Mouse (Mus musculus) CD8-positive naive resting alpha-beta T cell, adult 2 months (primary cell): Measurements from ENCODE around the gene Enox2.
"Not testable (repeated sequence)": the region's sequence is repeated elsewhere in the genome, so short reads cannot be mapped to it uniquely, and the experiment has no call there.

Experiments
- DNase-seq, 2 experiments: peaks; one replicate each; pipeline ENCODE4 v3.0.0; 2022; ENCODE audit warnings: low read depth in 2 of 2, low spot score in 2 of 2

The Enox2 gene

DNA sequence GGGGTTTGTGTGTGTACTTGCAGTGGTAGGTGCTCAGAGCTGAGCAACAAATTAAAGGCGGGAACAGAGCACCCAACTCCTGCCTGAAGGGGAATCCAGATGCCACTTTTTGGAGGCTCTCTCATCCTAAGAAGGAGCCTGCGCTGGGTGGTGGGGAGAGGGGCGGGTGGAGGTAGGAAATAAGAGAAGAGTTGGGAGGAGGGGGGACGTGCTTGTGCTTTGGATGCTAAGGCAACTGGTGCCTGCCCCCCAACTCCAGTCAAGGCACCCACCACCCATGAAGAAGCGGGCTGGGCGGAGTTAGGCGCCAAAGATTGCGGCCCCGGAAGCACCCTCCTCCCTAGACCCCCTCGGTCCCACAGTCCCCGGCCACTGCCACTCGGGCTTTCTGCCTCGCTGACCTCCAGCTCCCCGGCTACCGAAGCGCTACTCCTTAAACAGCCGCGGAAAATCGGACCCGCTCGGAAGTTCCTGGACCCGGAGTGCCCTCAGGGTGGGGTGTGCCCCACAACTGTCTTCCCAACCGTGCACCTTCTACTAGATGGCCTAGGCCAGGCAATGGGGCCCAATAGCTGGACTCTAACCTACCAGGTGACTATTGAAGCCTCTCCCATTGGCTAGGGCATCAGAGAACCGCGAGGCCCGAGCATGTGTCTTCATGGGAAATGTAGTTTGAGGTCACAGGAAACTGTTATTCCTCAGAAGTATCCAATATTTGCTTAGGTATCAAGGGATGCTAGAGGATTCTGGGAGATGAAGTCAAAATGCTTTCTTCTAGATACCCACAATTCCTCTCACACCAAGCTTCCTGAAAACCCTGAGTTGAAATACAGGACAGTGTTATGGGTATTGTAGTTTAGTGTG is at the start of gene Enox2:
TSS of gene Enox2 (minus strand) at position 560 of the 864 bp plus-strand sequence.
- peak; percentile 54 for DNase-seq

GRCm38 (mm10) chrX:49309496-49309895 is 21.4 kb upstream of the Enox2 start:
- DNase-seq: peak in 1 of 2 experiments; percentile 35

DNA sequence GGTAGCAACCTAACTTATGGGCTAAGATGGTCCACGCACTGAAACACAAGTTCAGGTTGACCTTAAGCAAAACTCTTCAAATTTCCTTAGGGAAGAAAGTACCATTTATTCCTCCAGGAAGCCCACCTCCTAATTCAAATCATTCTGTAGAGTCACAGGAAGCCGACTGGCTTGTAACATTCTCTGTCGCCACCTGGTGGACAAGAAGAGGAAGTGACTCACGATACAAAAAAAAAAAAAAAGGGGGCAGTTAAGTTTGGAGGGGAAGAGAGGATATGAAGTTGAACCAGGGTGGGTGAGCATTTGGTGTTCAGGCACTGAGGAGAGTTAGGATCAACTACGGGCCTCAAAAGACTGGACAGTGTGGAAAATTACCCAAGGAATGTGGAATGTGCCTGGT is 18.6 kb upstream of the Enox2 start:
- DNase-seq: no peak

DNA sequence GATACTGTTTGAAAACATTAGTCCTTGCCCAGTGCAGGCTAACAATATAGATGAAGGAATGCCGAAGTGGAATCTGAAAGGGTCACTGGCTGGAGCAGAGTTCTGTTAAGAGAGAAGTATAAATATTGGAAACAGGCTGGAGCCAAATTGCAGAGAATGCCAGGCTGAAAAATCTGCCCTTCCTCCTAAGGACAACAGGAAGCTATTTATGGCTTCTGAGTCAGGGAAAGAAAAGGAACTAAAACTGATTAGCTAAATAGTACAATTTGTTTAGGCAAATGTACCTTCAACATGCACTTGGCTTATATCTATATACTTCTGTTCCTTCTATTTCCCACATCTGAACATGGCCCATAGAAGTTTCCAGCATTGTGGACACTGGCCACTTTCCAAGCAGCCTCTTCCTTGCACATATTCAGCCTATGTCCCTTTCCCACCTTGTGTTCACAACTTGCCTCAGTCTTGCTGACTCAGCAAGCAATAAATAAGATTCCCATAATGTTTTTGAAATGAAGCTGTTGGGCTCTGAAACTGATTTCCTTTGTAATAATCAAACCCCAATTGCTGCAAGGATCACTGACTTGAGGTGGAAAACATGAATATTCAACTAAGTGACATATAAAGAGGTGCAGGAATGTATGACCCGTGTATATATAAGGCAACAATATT is 8.0 kb downstream of the Enox2 start:
- no peak for DNase-seq

DNA sequence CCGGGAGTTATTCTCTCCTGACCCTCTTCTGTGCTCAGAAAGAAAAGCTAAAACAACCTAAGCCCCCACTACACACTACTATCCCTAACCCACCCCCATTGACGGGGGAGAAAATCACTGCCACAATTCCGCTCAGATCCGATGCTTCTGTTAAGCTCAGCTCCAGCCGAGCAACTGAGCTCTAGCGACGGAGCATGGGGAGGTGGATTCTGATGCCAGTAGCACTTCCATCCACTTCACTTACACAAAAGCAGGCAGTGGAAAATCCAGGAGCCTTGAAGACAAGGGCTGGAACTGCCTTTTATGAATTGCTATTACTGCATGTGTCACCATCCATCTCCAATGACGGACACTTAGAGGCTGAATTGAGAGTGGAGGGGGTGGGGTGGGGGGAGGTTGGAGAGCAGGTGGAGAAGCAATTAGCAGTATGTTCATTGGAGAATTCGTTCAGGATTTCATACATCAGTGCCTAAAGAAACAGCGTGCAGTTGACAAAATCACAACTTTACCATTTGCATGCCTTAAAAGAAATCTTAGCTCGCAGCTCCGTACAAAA is 14.5 kb downstream of the Enox2 start:
- no peak for DNase-seq

- no peak for DNase-seq
These were observed 37.2 kb downstream of the Enox2 start for GRCm38 (mm10) chrX:49250816-49251215.

DNA sequence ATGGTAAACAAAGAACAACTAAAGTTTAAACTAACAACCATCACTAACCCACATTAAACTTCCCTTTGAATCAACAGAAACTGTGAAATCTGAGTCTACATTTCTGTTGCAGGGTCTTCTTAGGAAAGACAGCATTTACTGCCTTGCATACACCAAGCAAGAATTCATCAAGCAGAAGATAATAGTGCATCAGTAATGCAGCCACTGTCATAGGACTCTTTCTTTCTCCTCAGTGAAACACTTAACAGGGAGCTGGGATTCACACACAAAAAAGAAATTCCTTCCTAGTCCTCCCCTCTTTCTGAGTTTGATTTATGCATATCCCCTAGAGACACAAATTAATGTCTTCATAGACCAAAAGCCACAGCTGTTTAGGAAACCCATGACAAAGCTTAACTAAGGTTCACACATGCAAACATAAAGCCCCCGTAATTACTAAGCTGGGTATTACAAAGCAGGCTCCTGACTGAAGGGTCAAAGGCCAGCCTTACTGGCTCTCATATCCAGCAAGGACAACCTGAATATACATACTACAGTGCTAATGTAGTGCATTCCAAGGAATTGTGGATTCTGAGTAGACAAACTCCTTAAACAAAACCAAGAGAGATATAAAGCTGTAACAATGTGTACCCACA is 62.1 kb downstream of the Enox2 start:
- DNase-seq: no peak

- DNase-seq: no peak
These were observed 71.6 kb downstream of the Enox2 start for GRCm38 (mm10) chrX:49216422-49216821.

- DNase-seq: no peak
These were observed 91.7 kb downstream of the Enox2 start for GRCm38 (mm10) chrX:49196386-49196785.

- DNase-seq: no peak
These were observed 106.9 kb downstream of the Enox2 start for GRCm38 (mm10) chrX:49181136-49181535.

- DNase-seq: no peak
These were observed 109.4 kb downstream of the Enox2 start for GRCm38 (mm10) chrX:49178670-49179069.

DNA sequence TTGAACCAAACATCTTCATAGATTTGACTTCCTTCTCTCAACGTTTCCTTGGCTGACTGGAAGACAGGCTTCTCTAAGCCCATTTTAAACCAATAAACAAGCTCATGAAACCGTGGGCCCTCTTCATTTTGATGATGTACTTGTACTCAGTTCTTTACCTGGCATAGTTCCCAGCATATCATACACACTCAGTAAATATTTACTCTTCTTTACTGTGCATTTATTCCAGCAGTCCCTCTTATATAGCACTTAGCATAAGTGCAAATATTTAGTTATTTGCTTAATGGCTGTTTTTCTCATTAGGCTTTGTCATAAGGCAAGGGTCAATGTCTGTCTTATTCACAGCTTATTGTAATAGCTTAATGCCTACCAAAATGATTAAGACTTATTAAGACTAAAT is 133.8 kb downstream of the Enox2 start:
- no peak for DNase-seq

DNA sequence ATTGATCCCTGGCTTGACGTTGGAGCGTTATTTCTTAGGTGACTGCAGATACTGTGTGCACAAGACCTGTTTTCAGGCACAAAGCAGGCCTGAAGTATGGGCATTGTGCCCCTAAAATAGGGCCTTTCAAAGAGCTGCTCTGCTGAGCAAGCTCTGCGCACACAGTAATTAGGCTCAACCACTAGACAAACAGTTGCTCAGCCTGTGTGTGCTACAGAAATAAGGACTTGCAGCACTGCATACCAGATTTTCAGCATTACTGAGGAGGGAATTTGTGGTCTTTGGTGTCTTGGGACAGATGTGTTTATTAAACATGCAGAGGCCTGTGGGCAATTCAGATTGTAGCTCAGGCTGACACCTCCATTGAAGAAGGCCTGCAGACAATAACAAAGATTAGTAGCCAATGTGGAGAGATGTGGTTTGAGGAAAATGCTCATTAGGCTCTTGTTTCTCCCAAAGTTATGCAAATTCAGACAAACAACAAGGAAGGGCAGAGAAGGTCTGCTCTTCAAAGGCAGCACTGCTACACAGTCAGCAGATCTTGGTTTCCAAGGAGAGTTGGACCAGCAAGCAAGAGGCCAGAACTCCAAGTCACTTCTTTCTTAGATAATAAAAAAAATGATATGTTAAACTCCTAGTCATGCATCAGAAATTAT is 163.2 kb downstream of the Enox2 start:
- no peak for DNase-seq

DNA sequence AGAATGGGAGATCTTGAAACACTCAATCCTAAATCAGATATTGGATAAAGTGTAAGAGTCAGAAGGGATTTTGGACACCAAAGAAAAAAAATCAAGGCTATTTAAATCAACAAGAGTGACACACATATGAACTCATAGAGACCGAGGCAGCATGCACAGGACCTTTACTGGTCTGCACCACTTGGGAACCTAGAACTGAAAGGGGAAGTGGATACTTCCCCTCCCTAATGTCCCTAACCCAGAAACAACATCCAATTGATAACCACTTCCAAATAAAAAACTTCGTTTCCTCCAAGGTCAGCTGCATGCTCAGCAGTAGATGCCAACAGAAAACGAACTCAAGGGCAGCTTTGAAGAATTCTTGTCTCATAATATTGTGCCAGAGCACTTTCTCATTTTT is 171.6 kb downstream of the Enox2 start:
- no peak for DNase-seq

- DNase-seq: no peak
These were observed 175.6 kb downstream of the Enox2 start for GRCm38 (mm10) chrX:49112412-49112811.

GRCm38 (mm10) chrX:49100542-49100941 is 187.5 kb downstream of the Enox2 start:
- DNase-seq: not testable (repeated sequence)

DNA sequence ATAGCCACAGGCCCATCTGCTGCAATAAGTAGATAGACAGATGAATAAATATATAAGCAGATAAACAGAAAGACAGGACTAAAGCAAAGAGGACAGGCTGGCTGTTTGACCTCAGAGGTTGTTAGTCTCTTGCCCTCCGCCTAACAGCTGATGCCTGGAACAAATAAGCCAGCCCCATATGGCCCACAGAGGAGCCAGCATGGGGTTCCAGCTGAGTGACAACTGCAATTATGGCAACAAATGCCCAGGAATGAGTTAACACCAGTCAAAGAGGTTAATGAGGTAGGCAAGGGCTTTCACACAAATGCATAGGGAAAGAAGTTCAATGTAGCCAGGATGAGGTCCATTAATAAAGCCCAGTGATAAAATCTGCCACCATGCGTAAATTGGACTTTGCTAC is 191.8 kb downstream of the Enox2 start:
- DNase-seq: no peak

- DNase-seq: no peak
These were observed 213.0 kb downstream of the Enox2 start for GRCm38 (mm10) chrX:49075055-49075454.

- DNase-seq: no peak
These were observed 214.5 kb downstream of the Enox2 start for GRCm38 (mm10) chrX:49073563-49073962.

GRCm38 (mm10) chrX:49045118-49045517 is 242.9 kb downstream of the Enox2 start:
- DNase-seq: no peak

GRCm38 (mm10) chrX:49009746-49010145 is 278.3 kb downstream of the Enox2 start:
- DNase-seq: no peak
